Mouse (Mus musculus): Measurements from ENCODE around the gene Fam71b.
A peak's percentile ranks its signal among the peaks of the same experiment; 100 is the strongest.
"Not testable (repeated sequence)": the region's sequence is repeated elsewhere in the genome, so short reads cannot be mapped to it uniquely, and the experiment has no call there.

Fam71b gene

GRCm38 (mm10) chr11:46428131-46428530 lies 31.8 kb downstream of the Fam71b start:
- DNase-seq (ENCODE audit: extremely low read depth, insufficient read length, low spot score) = not testable (repeated sequence)

- DNase-seq (ENCODE audit: extremely low read depth, insufficient read length, low spot score) = no peak
Observed at GRCm38 (mm10) chr11:46430123-46430522, 33.8 kb downstream of the Fam71b start.

- DNase-seq (ENCODE audit: extremely low read depth, insufficient read length, low spot score) = peak; percentile 17
Observed at GRCm38 (mm10) chr11:46431129-46431528, 34.8 kb downstream of the Fam71b start.

GRCm38 (mm10) chr11:46435363-46435762 lies 39.0 kb downstream of the Fam71b start:
- no peak for DNase-seq (ENCODE audit: extremely low read depth, insufficient read length, low spot score)

- DNase-seq (ENCODE audit: extremely low read depth, insufficient read length, low spot score) = peak; percentile 90
Observed at GRCm38 (mm10) chr11:46436760-46437458, 40.5 kb downstream of the Fam71b start, which contains the start of gene Med7. Med7 (plus strand) TSS chr11:46436925.

GRCm38 (mm10) chr11:46437459-46438000 lies 41.2 kb downstream of the Fam71b start:
- DNase-seq (ENCODE audit: extremely low read depth, insufficient read length, low spot score) = no peak

- DNase-seq (ENCODE audit: extremely low read depth, insufficient read length, low spot score) = no peak
Observed at GRCm38 (mm10) chr11:46439005-46439543, 42.7 kb downstream of the Fam71b start.

- no peak for DNase-seq (ENCODE audit: extremely low read depth, insufficient read length, low spot score)
Observed at GRCm38 (mm10) chr11:46441774-46442173, 45.4 kb downstream of the Fam71b start.

- DNase-seq (ENCODE audit: extremely low read depth, insufficient read length, low spot score) = no peak
Observed at GRCm38 (mm10) chr11:46443152-46443551, 46.8 kb downstream of the Fam71b start.

GRCm38 (mm10) chr11:46443979-46444378 lies 47.6 kb downstream of the Fam71b start:
- DNase-seq (ENCODE audit: extremely low read depth, insufficient read length, low spot score) = no peak

GRCm38 (mm10) chr11:46446150-46446549 lies 49.8 kb downstream of the Fam71b start:
- DNase-seq (ENCODE audit: extremely low read depth, insufficient read length, low spot score) = no peak

GRCm38 (mm10) chr11:46447644-46448484 lies 51.5 kb downstream of the Fam71b start:
- no peak for DNase-seq (ENCODE audit: extremely low read depth, insufficient read length, low spot score)

GRCm38 (mm10) chr11:46449461-46450080 lies 53.2 kb downstream of the Fam71b start:
- DNase-seq (ENCODE audit: extremely low read depth, insufficient read length, low spot score) = no peak

- no peak for DNase-seq (ENCODE audit: extremely low read depth, insufficient read length, low spot score)
Observed at GRCm38 (mm10) chr11:46454453-46455045, 58.2 kb downstream of the Fam71b start, which contains the start of gene Havcr2. Havcr2 (plus strand) TSS chr11:46454935.

Data from 3134 (cell line).